Mouse (Mus musculus) liver, postnatal 0 days (tissue): ENCODE measurements at regions not wholly inside any gene's neighbourhood (a gene's known extent, or its start where the extent isn't known, plus 50 kb on each side); places are given as distances from the start of the nearest gene placed in this dataset.

ENCODE experiments used
- ATAC-seq: fragments of 200-750 bp; cut with Nextera tagmentation; 2 replicates; pipeline ENCODE4 v1.8.0; 2017; ENCODE audit warnings: mild to moderate bottlenecking, moderate library complexity
- DNase-seq: peaks from one replicate; pipeline ENCODE4 v3.0.0-alpha.2; 2016
- H3K27ac ChIP-seq: fragments of 300-500 bp; sonication (generic); 2 replicates; pipeline ENCODE4 v1.5.1; 2014; ENCODE audit warnings: antibody characterized with exemption, moderate library complexity, mild to moderate bottlenecking, low read depth
- H3K27me3 ChIP-seq: fragments of 300-500 bp; sonication (generic); 2 replicates; pipeline ENCODE4 v1.6.1; 2014; ENCODE audit warnings: low read length, control low read depth, mixed read lengths; ENCODE audit not compliant: insufficient read depth
- H3K36me3 ChIP-seq: fragments of 300-500 bp; sonication (generic); replicated peaks from 2 replicates; pipeline ENCODE4 v1.6.1; 2014; ENCODE audit warnings: mild to moderate bottlenecking, control low read depth, low read length, moderate library complexity, mixed read lengths; ENCODE audit not compliant: insufficient read depth
- H3K4me1 ChIP-seq: fragments of 300-500 bp; sonication (generic); 2 replicates; pipeline ENCODE4 v1.6.1; 2014; ENCODE audit warnings: antibody characterized with exemption, mild to moderate bottlenecking, control low read depth; ENCODE audit not compliant: insufficient read depth
- H3K4me2 ChIP-seq: fragments of 300-500 bp; sonication (generic); 2 replicates; pipeline ENCODE4 v1.6.1; 2014; ENCODE audit warnings: low read depth, mild to moderate bottlenecking, low read length, moderate library complexity, mixed read lengths
- H3K4me3 ChIP-seq: fragments of 300-500 bp; sonication (generic); 2 replicates; pipeline ENCODE4 v1.5.1; 2014; ENCODE audit warnings: low read depth, low read length
- H3K9ac ChIP-seq: fragments of 300-500 bp; sonication (generic); replicated peaks from 2 replicates; pipeline ENCODE4 v1.6.1; 2014; ENCODE audit warnings: mild to moderate bottlenecking, moderate library complexity
- H3K9me3 ChIP-seq: fragments of 300-500 bp; sonication (generic); 2 replicates; pipeline ENCODE4 v1.6.1; 2016; ENCODE audit warnings: mild to moderate bottlenecking, control low read depth, low read length, mixed read lengths
- CTCF ChIP-seq: sonication (generic); IDR thresholded peaks from 2 replicates; pipeline ENCODE4 v1.5.1; 2016; ENCODE audit warnings: antibody characterized with exemption, low read depth
- EP300 ChIP-seq: IDR thresholded peaks from 2 replicates; pipeline ENCODE4 v1.6.1; 2016; ENCODE audit warnings: antibody characterized with exemption, low read depth, mild to moderate bottlenecking
- WGBS: fragments of 180-500 bp; shearing (Covaris S2); extraction: QIAGEN DNeasy Blood & Tissue Kit; methylation state at CpG from one replicate; pipeline ENCODE4 v1.1.7; 2014; ENCODE audit not compliant: insufficient replicate concordance; 5-methylcytosine and 5-hydroxymethylcytosine counted together

DNA sequence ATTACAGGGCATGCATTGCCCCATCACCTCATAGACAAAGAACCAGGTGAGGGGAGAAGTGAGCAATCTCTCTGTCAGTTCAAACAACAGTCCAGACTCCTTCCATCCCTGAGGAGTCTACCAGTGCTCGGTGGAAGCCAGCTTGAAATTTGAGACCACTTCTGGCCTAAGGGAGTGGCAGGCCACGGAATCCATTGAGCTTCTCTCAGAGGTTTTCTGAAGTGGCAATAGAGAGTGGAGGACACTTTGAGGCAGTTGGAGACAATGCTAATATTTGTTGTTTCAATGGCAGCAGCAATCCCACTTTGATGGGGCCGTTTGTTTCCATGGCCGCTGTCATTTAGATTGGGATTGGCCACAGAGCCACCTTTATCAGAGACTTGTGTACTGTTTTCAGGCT is 352.5 kb downstream of the Cbln4 start:
- no peak overlapping the region for H3K4me3 ChIP-seq
- no peaks in the 10 kb centered on the region for H3K4me1 ChIP-seq
- no peak overlapping the region for H3K27ac ChIP-seq
- WGBS = 43% methylated on average over 4 of the region's 4 CpGs
- no peak overlapping the region for H3K4me2 ChIP-seq
- ATAC-seq (no peak), DNase-seq (no peak)
- no peak for TF ChIP-seq CTCF
- no peak for TF ChIP-seq EP300
- no peaks in the 10 kb centered on the region for H3K9me3 ChIP-seq
- no peak overlapping the region for H3K9ac ChIP-seq
- no peaks in the 10 kb centered on the region for H3K36me3 ChIP-seq
- no peaks in the 10 kb centered on the region for H3K27me3 ChIP-seq

DNA sequence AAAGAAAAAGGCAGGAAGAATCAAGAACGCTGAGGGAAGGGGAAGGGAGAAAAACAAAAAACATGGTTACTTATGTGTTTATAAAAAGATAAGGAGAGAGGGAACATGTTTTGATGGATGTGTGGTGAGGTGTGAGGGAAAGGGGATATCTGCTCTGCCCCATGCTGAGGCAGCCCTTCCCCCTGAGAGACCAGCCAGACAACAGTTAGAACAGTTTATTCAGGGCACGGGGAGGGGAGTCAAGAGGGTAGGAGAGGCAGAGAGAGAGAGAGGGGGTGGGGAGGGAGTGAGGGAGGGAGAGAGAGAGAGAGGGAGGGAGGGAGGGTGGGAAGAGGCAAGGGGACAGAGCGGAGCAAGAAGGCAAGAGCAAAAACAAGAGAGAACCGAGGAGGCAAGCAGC is 354.2 kb downstream of the Cbln4 start:
- no peaks in the 10 kb centered on the region for H3K36me3 ChIP-seq
- WGBS = 35% methylated on average over 4 of the region's 4 CpGs
- no peaks in the 10 kb centered on the region for H3K27me3 ChIP-seq
- no peak overlapping the region for H3K9ac ChIP-seq
- no peak overlapping the region for H3K27ac ChIP-seq
- H3K4me1 ChIP-seq = no peaks in the 10 kb centered on the region
- ATAC-seq (no peak), DNase-seq (no peak)
- H3K4me2 ChIP-seq = no peak overlapping the region
- TF ChIP-seq EP300 (no peak), CTCF (no peak)
- H3K4me3 ChIP-seq = no peak overlapping the region
- no peaks in the 10 kb centered on the region for H3K9me3 ChIP-seq

DNA sequence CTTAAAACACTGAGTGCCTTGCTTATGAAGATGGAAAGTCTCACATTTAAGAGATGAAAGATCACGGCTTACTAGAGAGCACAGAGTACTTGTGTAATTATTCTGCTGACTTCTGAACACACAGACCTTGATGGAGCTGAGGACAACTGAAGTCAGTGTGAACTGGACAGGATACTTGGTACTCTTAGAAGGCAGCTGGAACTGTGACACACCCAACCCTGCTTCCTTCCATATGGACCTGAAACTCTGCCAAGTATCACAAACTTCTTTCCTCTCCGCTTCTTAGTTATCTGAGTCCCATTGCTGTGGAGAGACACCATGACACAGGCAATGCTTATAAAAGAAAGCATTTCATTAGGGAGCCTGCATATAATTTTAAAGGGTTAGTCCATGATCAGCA is 365.3 kb downstream of the Cbln4 start:
- Histone ChIP-seq H3K9me3 (no peaks in the 10 kb centered on the region), H3K4me1 (no peaks in the 10 kb centered on the region), H3K36me3 (no peaks in the 10 kb centered on the region), H3K4me3 (no peak overlapping the region), H3K27me3 (no peaks in the 10 kb centered on the region), H3K27ac (no peak overlapping the region), H3K9ac (no peak overlapping the region), H3K4me2 (no peak overlapping the region)
- TF ChIP-seq EP300 (no peak), CTCF (no peak)
- WGBS = 67% methylated on average over 2 of the region's 2 CpGs
- no peak for DNase-seq
- ATAC-seq = no peak

DNA sequence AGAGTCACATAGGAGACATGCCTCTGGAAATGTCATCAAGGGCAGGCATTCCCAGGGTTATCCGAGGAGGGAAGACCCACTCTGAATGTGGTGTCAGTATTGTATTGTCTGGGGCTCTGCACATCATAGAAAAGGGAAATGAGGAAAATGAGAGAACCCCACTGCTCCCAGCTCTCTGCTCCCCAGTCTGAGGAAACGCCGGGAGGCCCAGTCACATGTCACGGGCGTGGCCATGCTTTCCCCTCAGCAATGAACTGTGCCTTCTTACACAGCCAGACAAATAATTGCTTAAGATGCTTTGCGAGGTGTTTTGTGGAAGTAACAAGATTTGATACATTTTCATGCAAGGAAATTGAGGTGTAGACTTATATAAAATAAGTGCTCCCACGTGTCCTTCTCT is 366.1 kb downstream of the Cbln4 start:
- TF ChIP-seq EP300 (no peak), CTCF (no peak)
- Histone ChIP-seq H3K9ac (no peak overlapping the region), H3K9me3 (no peaks in the 10 kb centered on the region), H3K36me3 (no peaks in the 10 kb centered on the region), H3K27ac (no peak overlapping the region), H3K4me3 (no peak overlapping the region), H3K27me3 (no peaks in the 10 kb centered on the region), H3K4me1 (no peaks in the 10 kb centered on the region), H3K4me2 (no peak overlapping the region)
- ATAC-seq = no peak
- WGBS = 71% methylated on average over 7 of the region's 7 CpGs
- no peak for DNase-seq

DNA sequence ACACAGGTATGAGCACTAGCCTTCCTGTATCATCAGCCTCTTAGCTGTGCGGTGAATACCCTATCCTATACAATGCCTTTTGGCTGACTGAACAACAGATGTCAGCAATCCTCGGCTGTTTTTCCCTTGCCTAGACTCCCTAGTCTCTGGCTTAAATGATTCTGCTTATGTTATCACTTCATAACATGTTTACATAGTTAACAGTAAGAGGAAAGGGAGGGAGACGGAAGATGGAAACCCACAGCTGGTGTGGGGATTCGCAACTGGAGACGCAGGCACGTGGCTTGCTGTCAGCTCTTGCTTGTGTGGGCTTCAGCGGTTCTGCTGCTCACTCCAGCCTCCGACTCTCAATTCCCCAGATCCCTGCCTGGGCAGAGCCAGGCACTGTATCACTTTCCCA is 367.2 kb downstream of the Cbln4 start:
- ATAC-seq = no peak

DNA sequence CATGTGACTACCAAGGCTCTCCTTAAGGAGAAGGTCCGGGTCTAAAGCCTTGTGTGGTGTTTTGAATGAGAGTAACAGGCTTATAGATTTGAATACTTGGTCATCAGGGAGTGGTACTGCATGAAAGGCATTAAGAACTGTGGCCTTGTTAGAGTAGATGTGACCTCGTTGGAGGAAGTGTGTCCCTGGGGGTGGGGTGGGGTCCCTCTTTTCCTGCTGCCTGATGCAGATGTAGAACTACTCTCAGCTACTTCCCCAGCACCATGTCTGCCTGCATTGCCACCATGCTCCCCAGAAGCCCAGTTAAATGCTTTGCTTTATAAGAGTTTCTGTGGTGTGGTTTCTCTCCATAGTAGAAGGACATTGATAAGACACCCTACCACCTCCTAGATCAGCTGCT is 367.9 kb downstream of the Cbln4 start:
- H3K9ac ChIP-seq = no peak overlapping the region
- 39% methylated on average over 2 of the region's 2 CpGs for WGBS
- TF ChIP-seq CTCF (no peak), EP300 (no peak)

More for the DNA sequence above, 367.2 kb downstream of the Cbln4 start:
- no peak overlapping the region for H3K4me2 ChIP-seq
- no peak overlapping the region for H3K9ac ChIP-seq
- H3K9me3 ChIP-seq = no peaks in the 10 kb centered on the region
- no peaks in the 10 kb centered on the region for H3K36me3 ChIP-seq
- no peaks in the 10 kb centered on the region for H3K27me3 ChIP-seq
- WGBS = 73% methylated on average over 8 of the region's 8 CpGs
- no peaks in the 10 kb centered on the region for H3K4me1 ChIP-seq
- no peak for DNase-seq
- no peak overlapping the region for H3K27ac ChIP-seq
- no peak overlapping the region for H3K4me3 ChIP-seq
- TF ChIP-seq EP300 (no peak), CTCF (no peak)

DNA sequence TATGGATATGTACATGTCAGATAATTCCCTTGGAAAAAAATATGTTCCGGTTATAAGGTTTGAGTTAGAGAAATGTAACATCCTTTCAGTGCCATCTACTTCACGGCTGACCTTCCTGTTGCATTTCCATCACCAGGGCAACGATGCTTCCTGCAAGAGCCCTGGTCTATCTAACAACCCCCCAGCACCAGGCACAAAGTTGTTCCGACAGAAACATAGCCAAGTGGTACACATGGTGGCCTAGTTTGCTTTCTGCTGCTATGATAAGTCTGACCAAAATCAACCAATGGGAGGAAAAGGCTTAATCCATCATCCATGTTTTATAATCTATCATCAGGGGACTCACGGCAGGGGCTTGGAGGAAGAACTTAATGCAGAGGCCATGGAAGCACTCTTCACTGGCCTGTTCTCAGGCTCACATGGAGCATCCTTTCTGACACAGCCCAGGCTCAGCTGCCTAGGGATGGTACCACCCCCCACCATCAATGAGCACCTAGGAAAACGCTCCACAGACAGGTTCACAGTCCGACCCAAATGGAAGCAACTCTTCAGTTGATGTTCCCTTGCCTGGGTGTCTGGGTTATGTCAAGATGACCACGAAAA is 372.2 kb downstream of the Cbln4 start:
- TF ChIP-seq CTCF (no peak), EP300 (no peak)
- no peaks in the 10 kb centered on the region for H3K9me3 ChIP-seq
- no peaks in the 10 kb centered on the region for H3K27me3 ChIP-seq
- H3K4me1 ChIP-seq = no peaks in the 10 kb centered on the region
- DNase-seq (no peak), ATAC-seq (no peak)
- no peaks in the 10 kb centered on the region for H3K36me3 ChIP-seq
- no peak overlapping the region for H3K4me2 ChIP-seq
- WGBS = 75% methylated on average over 8 of the region's 8 CpGs
- no peak overlapping the region for H3K27ac ChIP-seq
- H3K4me3 ChIP-seq = no peak overlapping the region
- H3K9ac ChIP-seq = no peak overlapping the region

More for the DNA sequence above, 367.9 kb downstream of the Cbln4 start:
- Histone ChIP-seq H3K4me2 (no peak overlapping the region), H3K36me3 (no peaks in the 10 kb centered on the region), H3K4me1 (no peaks in the 10 kb centered on the region), H3K27ac (no peak overlapping the region), H3K4me3 (no peak overlapping the region), H3K27me3 (no peaks in the 10 kb centered on the region), H3K9me3 (no peaks in the 10 kb centered on the region)
- DNase-seq = no peak
- ATAC-seq = no peak
